Mouse (Mus musculus) hindbrain, embryonic 14.5 days (tissue): ENCODE measurements around the gene Hectd4. TPM values are rescaled to one million over a fixed set of nuclear protein-coding genes. Genes with fewer than 3 reads are reported as not detected.

Source experiments
- ATAC-seq: fragments of 200-750 bp; cut with Nextera tagmentation; 2 replicates; pipeline ENCODE4 v1.8.0; 2017; ENCODE audit warnings: moderate number of reproducible peaks, mild to moderate bottlenecking, moderate TSS enrichment, moderate library complexity; ENCODE audit not compliant: low FRiP score
- DNase-seq: peaks from one replicate; pipeline ENCODE4 v3.0.0-alpha.2; 2015; ENCODE audit warnings: low spot score
- H3K27ac ChIP-seq: fragments of 300-500 bp; sonication (generic); 2 replicates; pipeline ENCODE4 v1.5.1; 2014; ENCODE audit warnings: mild to moderate bottlenecking, moderate library complexity
- H3K27me3 ChIP-seq: fragments of 300-500 bp; sonication (generic); 2 replicates; pipeline ENCODE4 v1.6.1; 2014; ENCODE audit warnings: mild to moderate bottlenecking, low read length, mixed read lengths; ENCODE audit not compliant: control insufficient read depth, insufficient read depth
- H3K36me3 ChIP-seq: fragments of 300-500 bp; sonication (generic); replicated peaks from 2 replicates; pipeline ENCODE4 v1.6.1; 2014; ENCODE audit not compliant: control insufficient read depth, insufficient read depth
- H3K4me1 ChIP-seq: fragments of 300-500 bp; sonication (generic); replicated peaks from 2 replicates; pipeline ENCODE4 v1.6.1; 2014; ENCODE audit warnings: antibody characterized with exemption, low read length, mixed read lengths; ENCODE audit not compliant: control insufficient read depth, insufficient read depth
- H3K4me2 ChIP-seq: fragments of 300-500 bp; sonication (generic); replicated peaks from 2 replicates; pipeline ENCODE4 v1.6.1; 2014; ENCODE audit warnings: mild to moderate bottlenecking, moderate library complexity
- H3K4me3 ChIP-seq: fragments of 300-500 bp; sonication (generic); replicated peaks from 2 replicates; pipeline ENCODE4 v1.5.1; 2014; ENCODE audit warnings: mild to moderate bottlenecking, low read length
- H3K9ac ChIP-seq: fragments of 300-500 bp; sonication (generic); 2 replicates; pipeline ENCODE4 v1.6.1; 2014
- H3K9me3 ChIP-seq: fragments of 300-500 bp; sonication (generic); 2 replicates; pipeline ENCODE4 v1.6.1; 2016; ENCODE audit warnings: low read length; ENCODE audit not compliant: control insufficient read depth
- WGBS: fragments of 180-500 bp; shearing (Covaris S2); extraction: QIAGEN DNeasy Blood & Tissue Kit; methylation state at CpG from one replicate; pipeline ENCODE4 v1.1.7; 2014; 5-methylcytosine and 5-hydroxymethylcytosine counted together
- polyA plus RNA-seq: library from polyadenylated mRNA; unstranded; fragments of >200 nt; fragmentation: Nextera tagmentation; extraction: Ambion mirVana; gene quantifications from 2 replicates; pipeline ENCODE4 v1.2.1, GENCODE M21; 2014

The Hectd4 gene
- polyA plus RNA-seq, 1 experiment from 2014 or later: 34.1 TPM

DNA sequence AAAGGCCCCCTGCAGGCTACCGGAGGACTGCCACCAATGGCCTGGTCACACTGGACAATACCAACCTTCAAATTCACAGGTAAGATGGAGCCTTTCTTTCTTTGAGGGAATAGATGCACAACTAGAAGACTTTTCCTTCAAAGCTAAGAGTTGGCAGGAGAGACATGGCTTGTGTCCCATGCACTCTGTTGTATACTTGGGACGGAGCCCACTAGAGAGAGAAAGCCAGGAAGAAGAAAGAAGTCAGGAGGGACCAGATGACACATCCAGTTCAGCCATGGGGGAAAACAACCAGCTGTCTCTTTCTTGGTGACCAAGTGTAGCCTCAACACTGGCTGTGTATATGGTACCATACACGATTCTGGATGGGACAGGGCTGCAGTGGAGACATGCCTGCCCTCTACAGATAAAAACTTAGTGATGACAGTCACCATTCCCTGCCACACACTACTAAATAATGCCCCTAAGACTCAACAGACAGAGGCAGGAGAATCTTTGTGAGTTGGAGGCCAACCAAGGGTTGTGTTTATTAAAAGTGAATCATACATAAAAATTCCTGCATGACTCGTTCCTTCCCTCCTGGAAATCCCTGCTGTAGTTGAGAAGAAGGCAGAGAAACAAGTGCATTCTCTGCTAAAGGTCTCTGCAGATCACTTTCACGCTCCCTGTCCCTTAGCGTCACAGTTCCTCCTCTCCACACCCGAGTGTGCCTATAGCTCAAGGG lies 119.7 kb downstream of the Hectd4 start:
- WGBS: 95% methylated on average over 7 of the region's 7 CpGs
- no peak for ATAC-seq
- Histone ChIP-seq H3K4me3 (no peak overlapping the region), H3K27me3 (no peaks in the 10 kb centered on the region), H3K27ac (no peak overlapping the region), H3K36me3 (peaks cover 99% of the 10 kb centered on the region), H3K9ac (no peak overlapping the region), H3K9me3 (no peaks in the 10 kb centered on the region), H3K4me1 (no peaks in the 10 kb centered on the region), H3K4me2 (no peak overlapping the region)
- DNase-seq: no peak

DNA sequence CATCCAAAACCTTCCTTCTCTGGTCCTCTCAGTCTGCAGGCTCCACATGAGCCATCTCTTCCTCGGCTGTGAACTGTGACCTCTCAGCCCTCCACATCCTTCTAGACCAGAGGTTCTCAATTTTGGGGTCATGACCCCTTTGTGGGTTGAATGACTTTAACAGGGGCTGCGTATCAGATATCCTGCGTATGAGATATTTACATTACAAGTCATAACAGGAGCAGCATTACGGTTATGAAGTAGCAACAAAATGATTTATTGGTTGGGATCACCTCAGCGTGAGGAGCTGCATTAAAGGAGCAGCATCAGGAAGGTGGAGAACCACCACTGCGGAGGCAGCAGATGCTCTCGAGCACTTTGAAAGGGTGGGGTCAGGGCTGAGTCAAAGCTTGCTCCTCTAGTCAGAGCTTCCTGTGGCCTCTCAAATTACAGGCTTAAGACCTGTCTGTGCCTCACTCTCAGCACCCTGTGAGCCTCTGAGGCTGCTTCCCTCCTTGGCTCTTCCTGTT lies 121.0 kb downstream of the Hectd4 start:
- Histone ChIP-seq H3K9ac (no peak overlapping the region), H3K4me3 (no peak overlapping the region), H3K27me3 (no peaks in the 10 kb centered on the region), H3K4me2 (no peak overlapping the region), H3K4me1 (no peaks in the 10 kb centered on the region), H3K36me3 (peaks cover 99% of the 10 kb centered on the region), H3K27ac (no peak overlapping the region), H3K9me3 (no peaks in the 10 kb centered on the region)
- WGBS: 57% methylated on average over 7 of the region's 7 CpGs
- DNase-seq (no peak), ATAC-seq (no peak)

GRCm38 (mm10) chr5:121342490-121342889 lies 122.5 kb downstream of the Hectd4 start:
- Histone ChIP-seq H3K4me2 (no peak overlapping the region), H3K27me3 (no peaks in the 10 kb centered on the region), H3K4me1 (no peaks in the 10 kb centered on the region), H3K9me3 (no peaks in the 10 kb centered on the region), H3K4me3 (no peak overlapping the region), H3K36me3 (peaks cover 99% of the 10 kb centered on the region), H3K27ac (no peak overlapping the region), H3K9ac (no peak overlapping the region)
- ATAC-seq: no peak
- no peak for DNase-seq
- WGBS: 93% methylated on average over 11 of the region's 11 CpGs

GRCm38 (mm10) chr5:121343997-121344396 lies 124.0 kb downstream of the Hectd4 start:
- Histone ChIP-seq H3K27me3 (no peaks in the 10 kb centered on the region), H3K4me2 (no peak overlapping the region), H3K4me1 (no peaks in the 10 kb centered on the region), H3K9me3 (no peaks in the 10 kb centered on the region), H3K9ac (no peak overlapping the region), H3K36me3 (peaks cover 100% of the 10 kb centered on the region), H3K4me3 (no peak overlapping the region), H3K27ac (no peak overlapping the region)
- ATAC-seq (no peak), DNase-seq (no peak)
- 95% methylated on average over 8 of the region's 8 CpGs for WGBS

- Histone ChIP-seq H3K4me3 (no peak overlapping the region), H3K9me3 (no peaks in the 10 kb centered on the region), H3K27ac (no peak overlapping the region), H3K36me3 (peaks cover 100% of the 10 kb centered on the region), H3K4me1 (no peaks in the 10 kb centered on the region), H3K9ac (no peak overlapping the region), H3K27me3 (no peaks in the 10 kb centered on the region), H3K4me2 (no peak overlapping the region)
- ATAC-seq (no peak), DNase-seq (no peak)
- 81% methylated on average over 9 of the region's 9 CpGs for WGBS
These were observed 139.2 kb downstream of the Hectd4 start for GRCm38 (mm10) chr5:121359229-121359628.

- H3K4me1 ChIP-seq: no peaks in the 10 kb centered on the region
- ATAC-seq: no peak
- no peaks in the 10 kb centered on the region for H3K27me3 ChIP-seq
- WGBS: 96% methylated on average over 5 of the region's 5 CpGs
- H3K9me3 ChIP-seq: no peaks in the 10 kb centered on the region
- DNase-seq: no peak
- H3K27ac ChIP-seq: no peak overlapping the region
- no peak overlapping the region for H3K9ac ChIP-seq
- peaks cover 100% of the 10 kb centered on the region for H3K36me3 ChIP-seq
- H3K4me3 ChIP-seq: no peak overlapping the region
- no peak overlapping the region for H3K4me2 ChIP-seq
These were observed 141.7 kb downstream of the Hectd4 start for GRCm38 (mm10) chr5:121361696-121362095.

DNA sequence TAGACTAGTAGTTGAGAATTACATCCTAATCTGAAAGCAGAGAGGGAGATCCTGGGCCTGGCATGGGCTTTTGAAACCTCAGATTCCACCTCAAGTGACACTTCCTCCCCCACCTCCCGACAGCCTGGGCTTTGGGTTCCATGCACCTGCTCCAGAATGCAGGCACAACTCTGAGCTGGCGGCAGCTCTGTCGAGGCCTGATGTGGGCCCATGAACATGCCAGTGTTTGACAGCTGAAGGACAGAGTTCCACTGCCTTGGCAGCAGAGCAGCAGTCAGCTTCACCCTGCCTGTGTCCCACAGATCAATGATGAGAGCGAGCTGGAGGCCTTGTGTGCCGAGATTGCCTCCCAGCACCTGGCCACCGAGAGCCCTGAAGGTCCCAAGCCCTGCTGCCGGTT lies 143.4 kb downstream of the Hectd4 start:
- Histone ChIP-seq H3K4me1 (no peaks in the 10 kb centered on the region), H3K4me2 (no peak overlapping the region), H3K27ac (no peak overlapping the region), H3K9ac (no peak overlapping the region), H3K36me3 (peaks cover 100% of the 10 kb centered on the region), H3K27me3 (no peaks in the 10 kb centered on the region), H3K9me3 (no peaks in the 10 kb centered on the region), H3K4me3 (no peak overlapping the region)
- ATAC-seq (no peak), DNase-seq (no peak)
- 93% methylated on average over 7 of the region's 7 CpGs for WGBS

DNA sequence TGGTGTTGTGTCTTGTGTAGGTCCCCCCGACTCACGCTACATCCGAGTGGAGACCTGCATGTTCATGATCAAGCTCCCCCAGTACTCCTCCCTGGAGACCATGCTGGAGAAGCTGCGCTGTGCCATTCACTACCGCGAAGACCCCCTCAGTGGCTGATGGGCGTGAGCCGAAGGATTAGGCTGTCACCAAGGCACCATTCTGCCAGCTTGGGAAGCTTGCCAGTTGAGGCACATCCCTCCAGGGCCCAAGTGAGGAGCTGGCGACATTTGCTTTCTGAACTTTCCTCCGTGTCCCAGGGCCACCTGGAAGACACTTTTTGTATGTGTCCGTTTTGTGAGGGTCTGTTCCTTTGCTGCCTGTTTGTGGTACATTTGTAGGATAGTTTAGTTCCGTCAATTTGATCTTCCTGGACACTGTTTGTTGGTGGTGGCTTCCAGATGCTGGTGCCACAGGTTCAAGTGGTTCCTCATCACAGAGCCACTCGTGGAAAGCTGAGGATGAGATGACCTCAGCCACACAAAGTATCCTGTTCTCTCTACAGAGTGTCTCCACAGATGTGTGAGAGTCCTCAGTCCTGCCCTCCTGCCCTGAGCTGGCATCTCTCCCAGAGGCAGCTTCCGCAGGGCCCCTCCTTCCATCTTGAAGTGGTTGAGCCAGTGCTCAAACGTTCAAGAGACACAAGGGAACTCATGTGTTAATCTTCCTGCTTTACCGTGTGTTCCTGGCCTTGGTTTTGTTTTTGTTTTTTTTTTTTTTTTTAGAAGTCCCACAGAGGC lies 146.6 kb downstream of the Hectd4 start:
- Histone ChIP-seq H3K9ac (no peak overlapping the region), H3K9me3 (no peaks in the 10 kb centered on the region), H3K27ac (no peak overlapping the region), H3K4me1 (no peaks in the 10 kb centered on the region), H3K4me2 (no peak overlapping the region), H3K4me3 (no peak overlapping the region), H3K36me3 (peaks cover 98% of the 10 kb centered on the region), H3K27me3 (no peaks in the 10 kb centered on the region)
- DNase-seq (no peak), ATAC-seq (no peak)
- WGBS: 82% methylated on average over 16 of the region's 16 CpGs

DNA sequence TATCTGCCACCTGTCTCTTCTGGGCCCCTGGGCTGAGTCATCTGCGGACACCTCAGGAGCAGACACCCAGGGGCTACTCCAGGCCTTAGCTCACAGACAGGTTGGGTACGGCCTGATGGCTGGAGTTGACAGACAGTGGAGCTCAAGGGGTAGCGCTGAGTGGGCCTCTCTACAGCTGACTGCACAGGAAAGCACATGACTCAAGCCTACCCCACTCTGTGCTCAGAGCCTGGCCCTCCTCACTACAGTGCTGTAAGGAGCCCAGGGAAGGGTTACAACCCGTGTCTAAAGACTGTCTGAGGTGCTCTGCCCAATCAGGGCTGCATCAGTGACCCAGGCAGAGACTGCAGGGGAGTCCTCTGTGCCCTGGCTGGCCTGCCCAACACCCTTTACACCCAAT lies 147.2 kb downstream of the Hectd4 start:
- DNase-seq (no peak), ATAC-seq (no peak)
- no peaks in the 10 kb centered on the region for H3K4me1 ChIP-seq
- no peaks in the 10 kb centered on the region for H3K27me3 ChIP-seq
- no peak overlapping the region for H3K9ac ChIP-seq
- no peak overlapping the region for H3K4me2 ChIP-seq
- H3K4me3 ChIP-seq: no peak overlapping the region
- no peak overlapping the region for H3K27ac ChIP-seq
- peaks cover 98% of the 10 kb centered on the region for H3K36me3 ChIP-seq
- 91% methylated on average over 4 of the region's 4 CpGs for WGBS
- no peaks in the 10 kb centered on the region for H3K9me3 ChIP-seq
